Mouse (Mus musculus) testis, adult 2 months (tissue): Measurements from ENCODE around the gene Son.

Experiments
- CTCF ChIP-seq: fragments of 200-500 bp; IDR thresholded peaks from 2 replicates; pipeline ENCODE4 v1.5.1; 2012; ENCODE audit warnings: low read depth, mild to moderate bottlenecking, inconsistent platforms, low read length, moderate library complexity; ENCODE audit not compliant: control insufficient read depth, insufficient read depth, insufficient replicate concordance
- POLR2A ChIP-seq: fragments of 200-500 bp; IDR thresholded peaks from 2 replicates; pipeline ENCODE4 v1.6.1; 2012; ENCODE audit warnings: low read depth, mild to moderate bottlenecking, inconsistent platforms, low read length, moderate library complexity; ENCODE audit not compliant: control insufficient read depth

DNA sequence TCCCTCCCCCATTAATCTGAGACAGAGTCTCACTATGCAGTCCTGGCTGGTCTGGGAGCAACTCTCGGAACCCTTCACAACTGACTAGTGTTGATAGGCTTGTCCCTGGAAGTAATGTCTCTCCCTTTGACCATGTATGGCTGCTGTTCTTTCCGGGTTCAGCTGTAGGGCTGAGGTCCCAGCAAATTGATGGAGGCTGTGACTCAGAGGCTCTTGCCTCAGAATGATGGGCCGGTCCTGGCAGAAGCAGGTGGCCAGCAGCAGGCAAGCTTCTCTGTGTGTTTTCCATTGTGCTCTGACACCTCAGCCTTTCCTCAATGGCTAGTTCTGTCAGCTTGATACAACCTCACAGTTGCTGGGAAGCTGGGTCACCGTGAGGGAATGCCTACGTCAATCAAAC is 34.8 kb upstream of the Son start:
- TF ChIP-seq CTCF (no peak), POLR2A (no peak)
